In genomic region chr4:151300706-151301105, GRCm38 (mm10) we compare ENCODE assay signal across 13 mouse cellular contexts.
DNase-seq lines count a peak whose midpoint lies in the region; ATAC-seq lines count a peak whose summit lies in the region.
"Had no signal": no experiment of that assay in that cellular context is flagged by ENCODE, and none has a peak within 500 bp of the region (broad histone marks: within the 10 kb centered on the region; RNA-seq: fewer than 3 reads in every experiment).

No protein-coding gene starts in this region.

- no peak overlapping the region for H3K9ac ChIP-seq in heart, embryonic 11.5 days (ENCODE audit: low read depth, low read length)
- no peak overlapping the region for H3K9ac ChIP-seq in midbrain, embryonic 15.5 days
- H3K9ac ChIP-seq in midbrain, embryonic 14.5 days (replicated peaks; ENCODE audit: low read length): no peak overlapping the region
- no peak overlapping the region for H3K9ac ChIP-seq in kidney, embryonic 15.5 days
- H3K9ac ChIP-seq: hindbrain, embryonic 14.5 days; limb, embryonic 13.5 days had no signal

- H3K9me3 ChIP-seq in heart, embryonic 11.5 days (replicated peaks; ENCODE audit: control insufficient read depth, low read length): no peaks in the 10 kb centered on the region
- H3K9me3 ChIP-seq in midbrain, embryonic 15.5 days: no peaks in the 10 kb centered on the region
- H3K9me3 ChIP-seq in midbrain, embryonic 14.5 days (ENCODE audit: control insufficient read depth, low read length): no peaks in the 10 kb centered on the region
- H3K9me3 ChIP-seq in kidney, embryonic 15.5 days (replicated peaks): no peaks in the 10 kb centered on the region
- H3K9me3 ChIP-seq: limb, embryonic 13.5 days had no signal

- no peak overlapping the region for H3K27ac ChIP-seq in heart, embryonic 11.5 days (ENCODE audit: low read depth, low read length)
- no peak overlapping the region for H3K27ac ChIP-seq in midbrain, embryonic 15.5 days
- no peak overlapping the region for H3K27ac ChIP-seq in midbrain, embryonic 14.5 days (replicated peaks; ENCODE audit: low read depth, low read length)
- no peak overlapping the region for H3K27ac ChIP-seq in kidney, embryonic 15.5 days
- H3K27ac ChIP-seq: hindbrain, embryonic 14.5 days; limb, embryonic 13.5 days had no signal

- intact Hi-C loops in heart, postnatal 25 days (cut with DNase I): no loop called here

- peaks cover 17% of the 10 kb centered on the region for H3K4me1 ChIP-seq in heart, embryonic 11.5 days (ENCODE audit: control insufficient read depth, insufficient read depth, low read length)
- H3K4me1 ChIP-seq in midbrain, embryonic 15.5 days: peaks cover 20% of the 10 kb centered on the region
- H3K4me1 ChIP-seq in midbrain, embryonic 14.5 days (ENCODE audit: control insufficient read depth, insufficient read depth, low read length): peaks cover 5% of the 10 kb centered on the region
- H3K4me1 ChIP-seq in kidney, embryonic 15.5 days: peaks cover 40% of the 10 kb centered on the region

- peak overlapping the region; percentile 3 for H3K4me2 ChIP-seq in heart, embryonic 11.5 days
- no peak overlapping the region for H3K4me2 ChIP-seq in midbrain, embryonic 15.5 days
- no peak overlapping the region for H3K4me2 ChIP-seq in midbrain, embryonic 14.5 days (ENCODE audit: low read length)
- H3K4me2 ChIP-seq in kidney, embryonic 15.5 days: peak overlapping the region; percentile 39; the same call in 1 of the 2 replicates
- H3K4me2 ChIP-seq: hindbrain, embryonic 14.5 days; limb, embryonic 13.5 days had no signal

- WGBS in heart, embryonic 11.5 days (ENCODE audit: insufficient replicate concordance): 16% methylated on average over 15 of the region's 15 CpGs
- 19% methylated on average over 15 of the region's 15 CpGs for WGBS in midbrain, embryonic 15.5 days
- WGBS in midbrain, embryonic 14.5 days: 18% methylated on average over 15 of the region's 15 CpGs
- 12% methylated on average over 15 of the region's 15 CpGs for WGBS in kidney, embryonic 15.5 days

- DNase-seq in heart, postnatal 25 days (ENCODE audit: low spot score): no peak
- DNase-seq in midbrain, embryonic 14.5 days: no peak
- DNase-seq in testis, postnatal 10 days (ENCODE audit: low spot score): peak; percentile 57
- DNase-seq in embryo, embryonic 10.5 days (ENCODE audit: low spot score): no peak
- no peak for DNase-seq in adrenal gland, adult 2 months
- DNase-seq: cerebellum, adult 9-10 months; gastrocnemius, postnatal 10 days; thymus, postnatal 36 days had no signal

- ATAC-seq in heart, embryonic 11.5 days (replicated peaks; ENCODE audit: insufficient number of reproducible peaks, low FRiP score, low TSS enrichment): no peak
- ATAC-seq in midbrain, embryonic 15.5 days (replicated peaks): peak; percentile 51; the same call in 1 of the 2 replicates
- no peak for ATAC-seq in midbrain, embryonic 14.5 days (ENCODE audit: low FRiP score, low TSS enrichment)
- peak; percentile 44; the same call in 1 of the 2 replicates for ATAC-seq in kidney, embryonic 15.5 days (replicated peaks; ENCODE audit: low FRiP score)

- H3K27me3 ChIP-seq in heart, embryonic 11.5 days (ENCODE audit: control insufficient read depth, insufficient read depth, low read length): peaks cover 3% of the 10 kb centered on the region; the same call in 1 of the 2 replicates
- H3K27me3 ChIP-seq in midbrain, embryonic 15.5 days (replicated peaks): no peaks in the 10 kb centered on the region
- H3K27me3 ChIP-seq in midbrain, embryonic 14.5 days (ENCODE audit: control insufficient read depth, insufficient read depth, low read length): no peaks in the 10 kb centered on the region
- H3K27me3 ChIP-seq in kidney, embryonic 15.5 days: peaks cover 17% of the 10 kb centered on the region

- no peaks in the 10 kb centered on the region for H3K36me3 ChIP-seq in heart, embryonic 11.5 days (ENCODE audit: control insufficient read depth, insufficient read depth, low read length)
- no peaks in the 10 kb centered on the region for H3K36me3 ChIP-seq in midbrain, embryonic 15.5 days (replicated peaks)
- no peaks in the 10 kb centered on the region for H3K36me3 ChIP-seq in midbrain, embryonic 14.5 days (ENCODE audit: control insufficient read depth, insufficient read depth, low read length)
- H3K36me3 ChIP-seq in kidney, embryonic 15.5 days: no peaks in the 10 kb centered on the region
- H3K36me3 ChIP-seq: limb, embryonic 13.5 days had no signal

- H3K4me3 ChIP-seq in heart, embryonic 11.5 days (ENCODE audit: low read depth, low read length): no peak overlapping the region
- H3K4me3 ChIP-seq in midbrain, embryonic 15.5 days: no peak overlapping the region
- no peak overlapping the region for H3K4me3 ChIP-seq in midbrain, embryonic 14.5 days (replicated peaks; ENCODE audit: low read depth, low read length)
- no peak overlapping the region for H3K4me3 ChIP-seq in kidney, embryonic 15.5 days (replicated peaks)
- H3K4me3 ChIP-seq: limb, embryonic 13.5 days had no signal

Comparison
In these comparisons a context has a peak if more than half of its experiments do, and no peak if none do; other contexts are left out.
1. ATAC-seq: peak in midbrain, embryonic 15.5 days (single experiment) and kidney, embryonic 15.5 days (single experiment); none in heart, embryonic 11.5 days (single experiment) and midbrain, embryonic 14.5 days (single experiment).
2. H3K4me2 ChIP-seq: peak in heart, embryonic 11.5 days (single experiment) and kidney, embryonic 15.5 days (single experiment); none in midbrain, embryonic 15.5 days (single experiment) and midbrain, embryonic 14.5 days (single experiment).